Mouse (Mus musculus) small intestine, adult 2 months (tissue): ENCODE data around the gene Adprm. TPM values are rescaled to one million over a fixed set of nuclear protein-coding genes. Genes with fewer than 3 reads are reported as not detected.

Experiments
- H3K27ac ChIP-seq: fragments of 200-500 bp; 2 replicates; pipeline ENCODE4 v1.5.1; 2012; ENCODE audit warnings: low read depth, low read length, control low read depth, inconsistent platforms; ENCODE audit not compliant: insufficient read depth
- H3K27me3 ChIP-seq: fragments of 200-500 bp; 2 replicates; pipeline ENCODE4 v1.6.1; 2012; ENCODE audit warnings: mild to moderate bottlenecking, moderate library complexity, low read length, inconsistent platforms; ENCODE audit not compliant: control insufficient read depth, insufficient read depth
- H3K36me3 ChIP-seq: fragments of 200-500 bp; 2 replicates; pipeline ENCODE4 v1.6.1; 2012; ENCODE audit warnings: mild to moderate bottlenecking, low read length, control low read depth, inconsistent platforms; ENCODE audit not compliant: control insufficient read depth, insufficient read depth
- H3K4me1 ChIP-seq: fragments of 200-500 bp; 2 replicates; pipeline ENCODE4 v1.6.1; 2012; ENCODE audit warnings: low read length, inconsistent platforms, mixed read lengths; ENCODE audit not compliant: control insufficient read depth, insufficient read depth, insufficient read length
- H3K4me3 ChIP-seq: fragments of 200-500 bp; 2 replicates; pipeline ENCODE4 v1.5.1; 2012; ENCODE audit warnings: low read depth, mild to moderate bottlenecking, control low read depth, inconsistent platforms, low read length, moderate library complexity
- CTCF ChIP-seq: fragments of 200-500 bp; IDR thresholded peaks from 2 replicates; pipeline ENCODE4 v1.5.1; 2012; ENCODE audit warnings: low read depth, mild to moderate bottlenecking, control low read depth, inconsistent platforms, low read length, moderate library complexity, mixed read lengths; ENCODE audit not compliant: insufficient replicate concordance, insufficient read length; ENCODE audit errors: extremely low read depth
- POLR2A ChIP-seq: fragments of 200-500 bp; IDR thresholded peaks from 2 replicates; pipeline ENCODE4 v1.6.1; 2012; ENCODE audit warnings: low read depth, mild to moderate bottlenecking, control low read depth, inconsistent platforms, low read length, moderate library complexity
- WGBS: fragments of 180-500 bp; shearing (Covaris S2); methylation state at CpG from one replicate; pipeline ENCODE4 v1.1.7; 2018; 5-methylcytosine and 5-hydroxymethylcytosine counted together
- polyA plus RNA-seq: library from polyadenylated mRNA; depleted of rRNA; stranded (reverse); fragments of >200 nt; gene quantifications from 2 replicates; pipeline ENCODE4 v1.2.3, GENCODE M21; 2012

The Adprm gene
- polyA plus RNA-seq, 1 experiment: 18.2 TPM

DNA sequence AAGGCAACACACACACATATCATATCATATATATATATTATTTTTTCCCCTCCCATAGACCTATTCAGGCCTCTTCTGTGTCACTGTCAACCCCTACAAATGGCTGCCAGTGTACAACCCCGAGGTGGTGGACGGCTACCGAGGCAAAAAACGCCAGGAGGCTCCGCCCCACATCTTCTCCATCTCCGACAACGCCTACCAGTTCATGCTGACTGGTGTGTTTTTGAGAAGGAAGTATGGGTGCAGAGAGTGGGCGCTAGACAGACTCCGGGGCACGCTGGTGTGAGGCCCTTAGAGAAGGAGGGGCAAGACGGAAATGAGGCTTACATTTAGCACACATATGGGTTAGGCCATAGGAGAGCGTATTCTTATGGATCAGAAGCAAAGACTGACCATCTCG is 30.4 kb upstream of the Adprm start:
- TF ChIP-seq CTCF: no peak
- no peak for TF ChIP-seq POLR2A
- Histone ChIP-seq H3K4me3 (no peak overlapping the region), H3K36me3 (no peaks in the 10 kb centered on the region), H3K27ac (no peak overlapping the region), H3K27me3 (no peaks in the 10 kb centered on the region), H3K4me1 (0 out of 2 replicates have a peak, but pooled peaks cover 1% of the 10 kb centered on the region)
- WGBS: 78% methylated on average over 13 of the region's 13 CpGs

DNA sequence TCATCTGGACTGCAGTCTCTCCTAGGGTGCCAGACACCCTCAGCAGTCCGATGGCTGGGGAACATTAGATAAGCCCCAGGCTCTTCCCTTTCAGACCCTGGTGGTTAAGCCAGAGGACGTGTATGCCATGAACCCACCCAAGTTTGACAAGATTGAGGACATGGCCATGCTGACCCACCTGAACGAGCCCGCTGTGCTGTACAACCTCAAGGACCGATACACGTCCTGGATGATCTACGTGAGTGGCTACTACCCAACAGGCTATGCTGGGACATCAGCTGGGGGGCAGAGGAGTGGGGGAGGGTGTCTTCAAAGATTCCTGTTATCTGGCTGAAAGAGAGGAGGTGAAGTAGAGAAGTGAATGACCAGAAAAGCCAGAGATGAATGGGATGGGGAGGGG is 29.8 kb upstream of the Adprm start:
- 0 out of 2 replicates have a peak, but pooled peaks cover 1% of the 10 kb centered on the region for H3K4me1 ChIP-seq
- no peak overlapping the region for H3K27ac ChIP-seq
- WGBS: 80% methylated on average over 7 of the region's 7 CpGs
- TF ChIP-seq CTCF (no peak), POLR2A (no peak)
- H3K27me3 ChIP-seq: no peaks in the 10 kb centered on the region
- no peaks in the 10 kb centered on the region for H3K36me3 ChIP-seq
- no peak overlapping the region for H3K4me3 ChIP-seq

- H3K27me3 ChIP-seq: no peaks in the 10 kb centered on the region
- TF ChIP-seq CTCF: peak; percentile 4; the same call in 1 of the 2 replicates
- TF ChIP-seq POLR2A: no peak
- H3K4me3 ChIP-seq: peak overlapping the region; percentile 15; the same call in 1 of the 2 replicates
- 0 out of 2 replicates have a peak, but pooled peaks cover 1% of the 10 kb centered on the region for H3K4me1 ChIP-seq
- WGBS: 6% methylated on average over 11 of the region's 11 CpGs
- H3K27ac ChIP-seq: no peak overlapping the region
- H3K36me3 ChIP-seq: no peaks in the 10 kb centered on the region
Measured at GRCm38 (mm10) chr11:67081125-67081649, 28.8 kb upstream of the Adprm start.

DNA sequence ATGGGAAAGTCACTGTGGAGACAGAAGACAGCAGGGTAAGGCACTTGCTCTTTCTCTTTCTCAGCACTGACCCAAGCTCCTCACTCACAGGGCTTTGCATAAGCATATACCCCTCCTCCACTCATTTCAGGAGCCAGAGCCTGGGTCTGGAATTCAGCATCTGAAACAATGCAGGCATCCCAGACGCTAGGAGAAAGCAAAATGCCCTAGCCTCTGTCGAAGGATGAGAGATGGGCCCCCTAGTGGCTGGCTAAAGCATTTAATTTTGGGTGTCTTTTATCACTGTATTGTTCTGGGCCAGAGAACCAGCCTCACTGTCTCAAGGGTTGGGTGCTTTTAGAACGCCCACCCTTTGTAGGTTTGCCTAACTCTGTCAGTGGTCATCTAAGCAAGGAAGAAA is 27.8 kb upstream of the Adprm start:
- 0 out of 2 replicates have a peak, but pooled peaks cover 1% of the 10 kb centered on the region for H3K4me1 ChIP-seq
- no peaks in the 10 kb centered on the region for H3K36me3 ChIP-seq
- 1% methylated on average over 3 of the region's 3 CpGs for WGBS
- no peak overlapping the region for H3K4me3 ChIP-seq
- H3K27ac ChIP-seq: no peak overlapping the region
- H3K27me3 ChIP-seq: no peaks in the 10 kb centered on the region
- TF ChIP-seq POLR2A: no peak
- TF ChIP-seq CTCF: peak; percentile 70; the same call in 1 of the 2 replicates

DNA sequence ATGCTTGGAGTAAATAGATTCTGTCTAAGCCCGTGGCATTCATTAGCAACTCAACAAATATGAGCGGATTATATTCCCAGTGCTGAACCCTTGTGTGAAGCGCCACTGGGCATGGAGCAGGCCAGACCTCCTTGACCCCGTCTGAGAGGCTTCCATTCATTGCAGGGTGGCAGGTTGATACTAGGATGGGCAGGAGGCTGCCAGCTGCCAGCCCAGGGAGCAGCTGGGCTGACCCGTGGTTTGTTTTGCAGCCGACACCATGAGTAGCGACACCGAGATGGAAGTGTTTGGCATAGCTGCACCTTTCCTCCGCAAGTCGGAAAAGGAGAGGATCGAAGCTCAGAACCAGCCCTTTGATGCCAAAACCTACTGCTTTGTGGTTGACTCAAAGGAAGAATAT is 27.3 kb upstream of the Adprm start:
- no peaks in the 10 kb centered on the region for H3K36me3 ChIP-seq
- 75% methylated on average over 11 of the region's 11 CpGs for WGBS
- H3K4me1 ChIP-seq: 0 out of 2 replicates have a peak, but pooled peaks cover 1% of the 10 kb centered on the region
- TF ChIP-seq CTCF: no peak
- H3K27ac ChIP-seq: no peak overlapping the region
- no peak overlapping the region for H3K4me3 ChIP-seq
- H3K27me3 ChIP-seq: no peaks in the 10 kb centered on the region

DNA sequence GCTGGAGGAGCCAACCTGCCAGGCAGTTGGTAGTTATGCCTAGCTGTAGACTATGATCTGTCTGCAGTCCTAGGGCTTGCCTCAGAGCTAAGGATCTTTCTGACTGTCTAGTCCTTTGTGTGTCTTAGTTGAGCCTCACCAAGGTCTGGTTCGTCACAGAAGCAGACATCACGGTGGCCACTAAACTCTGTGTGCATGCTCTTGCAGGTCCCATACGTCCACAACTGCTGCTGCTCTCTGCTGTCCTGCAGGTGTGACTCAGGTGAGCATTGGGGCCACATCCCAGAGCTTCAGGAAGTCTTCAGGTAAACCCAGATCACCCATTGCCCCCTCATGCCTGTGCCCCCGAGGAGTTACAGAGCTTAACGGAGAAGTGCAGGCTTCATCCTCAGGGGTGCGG is 26.5 kb upstream of the Adprm start:
- no peak for TF ChIP-seq POLR2A
- no peak for TF ChIP-seq CTCF
- Histone ChIP-seq H3K27me3 (no peaks in the 10 kb centered on the region), H3K4me3 (no peak overlapping the region), H3K4me1 (0 out of 2 replicates have a peak, but pooled peaks cover 1% of the 10 kb centered on the region), H3K36me3 (no peaks in the 10 kb centered on the region), H3K27ac (no peak overlapping the region)
- WGBS: 81% methylated on average over 6 of the region's 6 CpGs

DNA sequence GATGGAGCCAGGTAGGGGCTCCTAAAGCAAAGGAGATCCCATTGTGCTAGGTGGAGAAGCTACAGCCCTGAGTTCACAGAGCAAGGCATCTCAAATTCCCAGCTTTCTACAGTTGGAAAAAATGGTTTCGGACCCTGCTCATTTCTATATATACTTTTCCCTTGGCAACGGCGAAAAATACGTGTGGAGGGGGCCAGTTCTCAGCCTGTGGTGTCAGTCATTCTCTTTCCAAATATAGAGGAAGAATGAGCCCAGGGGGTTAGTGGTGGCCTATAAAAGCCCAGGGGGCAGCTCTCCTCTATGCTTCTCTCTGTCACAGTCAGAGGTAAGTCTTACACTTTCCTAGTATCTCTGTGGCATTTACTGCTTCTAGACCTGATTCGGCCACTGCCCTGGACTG is 25.6 kb upstream of the Adprm start, which contains the start of gene Myh3:
Gene Myh3 (plus strand): TSS at position 301 of the 400 bp plus-strand sequence.
- no peaks in the 10 kb centered on the region for H3K36me3 ChIP-seq
- 84% methylated on average over 5 of the region's 5 CpGs for WGBS
- no peak within 1 kb of the TSS for H3K4me3 ChIP-seq
- H3K4me1 ChIP-seq: 0 out of 2 replicates have a peak, but pooled peaks cover 1% of the 10 kb centered on the region
- no peak within 1 kb of the TSS for H3K27ac ChIP-seq
- TF ChIP-seq POLR2A (no peak), CTCF (no peak)
- no peaks in the 10 kb centered on the region for H3K27me3 ChIP-seq
